Mouse (Mus musculus): ENCODE measurements around the gene Relt.
"Not testable (repeated sequence)": the region's sequence is repeated elsewhere in the genome, so short reads cannot be mapped to it uniquely, and the experiment has no call there.

Relt gene

GRCm38 (mm10) chr7:100875822-100876221 is 12.6 kb upstream of the Relt start:
- DNase-seq (ENCODE audit: low spot score) = no peak

- DNase-seq (ENCODE audit: low spot score) = no peak
Observed at GRCm38 (mm10) chr7:100873197-100873596, 10.0 kb upstream of the Relt start.

- DNase-seq (ENCODE audit: low spot score) = no peak
Observed at GRCm38 (mm10) chr7:100871892-100872291, 8.6 kb upstream of the Relt start.

- no peak for DNase-seq (ENCODE audit: low spot score)
Observed at GRCm38 (mm10) chr7:100871355-100871754, 8.1 kb upstream of the Relt start.

GRCm38 (mm10) chr7:100869877-100870629 is 6.8 kb upstream of the Relt start:
- DNase-seq (ENCODE audit: low spot score) = no peak

- no peak for DNase-seq (ENCODE audit: low spot score)
Observed at GRCm38 (mm10) chr7:100868551-100868950, 5.3 kb upstream of the Relt start.

- no peak for DNase-seq (ENCODE audit: low spot score)
Observed at GRCm38 (mm10) chr7:100867561-100867960, 4.3 kb upstream of the Relt start.

GRCm38 (mm10) chr7:100866675-100867074 is 3.4 kb upstream of the Relt start:
- DNase-seq (ENCODE audit: low spot score) = peak; percentile 69

GRCm38 (mm10) chr7:100862353-100862752 is 893 bp downstream of the Relt start:
- no peak for DNase-seq (ENCODE audit: low spot score)

- no peak for DNase-seq (ENCODE audit: low spot score)
Observed at GRCm38 (mm10) chr7:100861209-100861608, 2.0 kb downstream of the Relt start.

GRCm38 (mm10) chr7:100860450-100860849 is 2.8 kb downstream of the Relt start:
- DNase-seq (ENCODE audit: low spot score) = no peak

GRCm38 (mm10) chr7:100855795-100856573 is 7.3 kb downstream of the Relt start:
- DNase-seq (ENCODE audit: low spot score) = no peak

- DNase-seq (ENCODE audit: low spot score) = no peak
Observed at GRCm38 (mm10) chr7:100855300-100855699, 7.9 kb downstream of the Relt start.

GRCm38 (mm10) chr7:100854861-100855260 is 8.4 kb downstream of the Relt start:
- no peak for DNase-seq (ENCODE audit: low spot score)

- no peak for DNase-seq (ENCODE audit: low spot score)
Observed at GRCm38 (mm10) chr7:100854137-100854814, 9.0 kb downstream of the Relt start.

- DNase-seq (ENCODE audit: low spot score) = no peak
Observed at GRCm38 (mm10) chr7:100853396-100853795, 9.8 kb downstream of the Relt start.

- no peak for DNase-seq (ENCODE audit: low spot score)
Observed at GRCm38 (mm10) chr7:100851481-100852356, 11.5 kb downstream of the Relt start.

- no peak for DNase-seq (ENCODE audit: low spot score)
Observed at GRCm38 (mm10) chr7:100849508-100849907, 13.7 kb downstream of the Relt start.

GRCm38 (mm10) chr7:100848744-100849143 is 14.5 kb downstream of the Relt start:
- peak; percentile 60 for DNase-seq (ENCODE audit: low spot score)

- no peak for DNase-seq (ENCODE audit: low spot score)
Observed at GRCm38 (mm10) chr7:100847131-100847530, 16.1 kb downstream of the Relt start.

- not testable (repeated sequence) for DNase-seq (ENCODE audit: low spot score)
Observed at GRCm38 (mm10) chr7:100846033-100846432, 17.2 kb downstream of the Relt start.

GRCm38 (mm10) chr7:100845412-100845811 is 17.8 kb downstream of the Relt start:
- DNase-seq (ENCODE audit: low spot score) = peak; percentile 20
